Mouse (Mus musculus) brain, embryonic 18.5 days (tissue): ENCODE data around the gene B3galnt2.
"Not testable (repeated sequence)": the region's sequence is repeated elsewhere in the genome, so short reads cannot be mapped to it uniquely, and the experiment has no call there.

Source experiments
- DNase-seq: peaks from one replicate; pipeline ENCODE4 v3.0.0-alpha.2; 2012; ENCODE audit warnings: low read depth, low spot score

B3galnt2 gene

DNA sequence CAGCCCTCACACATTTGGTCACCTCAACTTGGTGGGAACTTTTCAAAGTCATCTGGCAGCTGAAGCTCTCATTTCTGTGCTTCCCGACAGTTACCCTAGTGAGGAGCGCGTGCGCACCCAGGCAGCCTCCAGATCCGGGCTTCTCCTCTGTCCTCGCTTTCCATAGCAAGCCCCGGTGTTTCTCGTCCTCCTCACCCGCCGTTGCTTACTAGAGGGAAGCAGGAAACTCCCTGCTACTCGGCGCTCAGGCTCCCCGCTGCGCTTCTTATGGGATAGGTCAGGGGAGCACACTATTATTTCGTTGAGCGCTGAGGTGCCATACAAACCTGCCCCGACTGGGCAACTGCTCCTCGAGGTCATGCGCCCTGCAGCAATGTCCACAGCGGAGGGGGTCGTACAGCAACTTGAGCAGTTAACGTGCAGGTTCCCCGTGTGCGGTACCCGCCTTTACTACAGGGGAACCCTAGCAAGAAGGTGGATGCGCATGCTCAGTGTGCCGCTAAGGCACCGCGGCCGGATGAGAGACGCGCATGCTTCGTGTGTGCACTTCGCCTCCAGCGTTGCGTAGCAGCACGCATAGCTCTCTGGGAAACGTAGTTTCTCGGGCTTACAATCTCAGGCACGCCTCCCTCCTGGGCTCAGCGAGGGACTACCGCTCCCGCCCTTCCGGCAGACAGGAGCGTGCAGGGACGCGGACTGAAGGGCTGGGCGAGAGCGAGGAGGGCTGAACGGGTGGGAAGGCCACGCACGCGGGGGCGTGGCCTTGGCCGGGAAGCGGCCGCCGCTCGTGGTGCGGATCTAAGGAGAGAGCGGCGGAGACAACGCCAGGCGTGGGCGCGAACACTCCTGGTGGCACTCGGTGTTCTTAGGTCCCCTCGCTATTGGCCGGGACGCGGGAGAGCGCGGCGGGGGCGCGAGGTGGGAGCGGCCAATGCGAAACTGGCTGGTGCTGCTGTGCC lies at the start of gene B3galnt2:
TSS of gene B3galnt2 (plus strand) at position 596 of the 959 bp plus-strand sequence.
- peak; percentile 98 for DNase-seq

DNA sequence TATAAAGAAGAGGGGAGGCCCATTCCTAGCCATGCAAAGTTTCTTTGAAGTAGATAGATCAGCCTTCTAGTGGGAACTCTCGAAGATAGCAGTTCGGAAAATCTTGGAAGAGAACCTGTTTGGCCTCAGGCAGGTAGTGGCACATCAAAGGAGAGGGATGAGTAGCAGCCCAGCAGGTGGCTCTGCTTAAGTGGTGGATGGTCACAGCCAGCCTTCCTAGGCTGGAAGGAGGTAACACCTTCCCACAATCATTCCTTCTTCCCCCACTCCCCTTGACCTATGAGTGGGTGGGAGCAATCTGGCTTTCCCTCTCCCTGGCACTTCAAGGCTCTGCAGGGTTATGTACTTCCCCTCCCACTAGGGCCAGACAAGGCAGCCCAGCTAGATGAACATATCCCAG lies 42.9 kb upstream of the B3galnt2 start:
- no peak for DNase-seq

- DNase-seq: no peak
Observed at GRCm38 (mm10) chr13:13919396-13919795, 34.9 kb upstream of the B3galnt2 start.

DNA sequence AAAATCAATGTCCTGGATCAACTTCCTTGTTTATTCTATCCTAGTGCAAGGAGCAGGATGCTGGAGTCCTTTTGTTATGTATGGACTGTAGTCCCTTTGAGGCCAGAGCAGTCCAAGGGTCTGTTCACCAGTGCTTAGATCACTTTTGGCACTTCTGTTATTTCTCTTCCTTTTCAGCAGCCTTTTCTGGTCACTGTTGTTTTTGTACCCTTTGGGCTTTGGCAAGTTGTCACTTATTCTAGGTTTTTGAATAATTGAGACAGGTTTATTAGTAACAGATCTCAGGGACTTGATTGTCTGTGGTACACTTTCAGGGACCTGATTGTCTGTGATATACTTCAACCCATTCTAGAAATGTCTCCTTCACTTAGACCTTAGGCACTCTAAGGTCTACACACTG lies 31.7 kb upstream of the B3galnt2 start:
- DNase-seq: no peak

- no peak for DNase-seq
Observed at GRCm38 (mm10) chr13:13929982-13930381, 24.3 kb upstream of the B3galnt2 start.

- no peak for DNase-seq
Observed at GRCm38 (mm10) chr13:13954931-13955330, 662 bp downstream of the B3galnt2 start.

DNA sequence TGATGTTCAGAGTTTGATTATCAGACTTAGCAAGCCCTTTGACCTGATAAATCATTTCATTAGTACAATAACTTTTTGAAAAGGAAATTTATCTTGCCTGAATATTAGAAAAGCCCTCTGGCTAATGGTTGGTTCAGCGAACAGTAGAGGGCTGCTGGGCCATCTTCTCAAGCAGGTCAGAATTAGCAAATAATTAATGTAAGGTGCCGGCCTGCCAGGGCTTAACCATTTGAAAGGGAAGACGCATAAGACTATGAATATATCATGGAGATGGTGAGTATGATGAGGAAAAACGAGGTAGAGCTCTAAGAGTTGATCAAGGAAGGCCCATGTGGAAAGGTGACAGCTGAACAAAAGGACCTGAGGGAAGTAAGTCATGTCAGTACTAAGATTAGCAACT lies 2.4 kb downstream of the B3galnt2 start:
- no peak for DNase-seq

GRCm38 (mm10) chr13:13960211-13960610 lies 5.9 kb downstream of the B3galnt2 start:
- no peak for DNase-seq

- no peak for DNase-seq
Observed at GRCm38 (mm10) chr13:13961046-13961445, 6.8 kb downstream of the B3galnt2 start.

DNA sequence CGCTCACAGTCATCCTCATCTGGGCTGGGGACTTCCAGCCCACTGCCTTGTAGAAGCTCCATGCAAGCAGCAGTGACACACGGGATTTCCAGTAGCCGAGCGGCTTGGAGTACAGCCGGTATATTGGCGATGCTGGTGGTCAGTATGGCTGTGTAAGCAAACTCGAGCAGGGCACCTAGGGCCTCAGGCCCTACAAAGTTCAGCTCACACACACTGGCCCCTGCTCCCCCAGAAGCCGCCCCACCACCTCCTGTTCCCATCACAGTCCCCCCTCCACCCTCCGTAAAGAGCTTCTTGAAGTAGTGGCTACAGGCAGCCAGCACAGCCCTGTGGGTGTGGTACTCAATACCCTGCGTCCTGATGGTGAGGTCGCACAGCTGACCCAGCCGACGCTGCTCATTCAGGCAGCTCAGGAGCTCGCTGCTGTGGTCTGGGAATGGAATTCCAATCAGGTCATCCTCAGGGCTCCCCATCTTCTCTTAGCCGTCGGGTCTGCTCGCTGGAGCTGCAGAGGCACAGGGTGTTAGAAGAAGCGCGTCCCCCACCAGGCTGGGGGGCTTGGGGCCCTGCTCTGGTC lies 11.2 kb downstream of the B3galnt2 start:
- no peak for DNase-seq

DNA sequence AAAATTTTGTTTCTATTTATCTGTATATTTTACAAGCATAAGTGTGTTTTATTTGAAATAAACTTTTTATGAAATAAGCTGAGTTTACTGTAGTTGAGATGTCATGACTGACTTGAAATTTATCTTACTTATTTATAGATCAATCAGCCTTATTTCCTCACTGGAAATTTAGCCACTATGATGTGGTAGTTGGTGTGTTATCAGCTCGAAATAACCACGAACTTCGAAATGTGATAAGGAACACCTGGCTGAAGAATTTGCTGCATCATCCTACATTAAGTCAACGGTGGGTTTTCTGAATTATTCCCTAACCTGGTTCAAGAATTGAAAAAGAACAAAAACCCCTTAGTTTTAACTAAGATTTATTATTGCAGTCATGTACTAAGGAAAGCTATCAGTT lies 11.9 kb downstream of the B3galnt2 start:
- no peak for DNase-seq

DNA sequence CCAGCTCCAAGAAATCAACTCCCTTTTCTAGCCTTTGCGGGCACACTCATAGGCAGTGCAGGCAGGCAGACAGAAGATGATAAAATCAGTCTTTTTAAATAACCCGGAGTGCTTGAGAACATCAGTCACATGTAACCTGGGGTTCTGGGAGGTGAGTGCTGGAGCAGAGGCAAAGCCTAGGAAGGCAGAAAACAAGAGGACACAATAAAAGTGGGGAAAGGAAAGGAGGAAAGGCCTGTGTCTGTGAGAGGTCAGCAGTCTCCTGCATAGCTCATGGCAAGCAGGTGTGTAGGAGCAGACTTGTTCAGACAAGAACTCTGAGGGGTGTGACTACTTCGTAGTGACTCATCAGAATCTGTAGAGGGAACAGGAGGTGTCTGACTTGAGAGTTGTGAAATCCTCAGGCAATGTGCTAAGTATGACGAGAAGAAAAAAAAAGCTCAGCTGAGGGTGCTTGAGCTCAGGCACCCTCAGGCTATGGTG lies 14.4 kb downstream of the B3galnt2 start:
- DNase-seq: no peak

DNA sequence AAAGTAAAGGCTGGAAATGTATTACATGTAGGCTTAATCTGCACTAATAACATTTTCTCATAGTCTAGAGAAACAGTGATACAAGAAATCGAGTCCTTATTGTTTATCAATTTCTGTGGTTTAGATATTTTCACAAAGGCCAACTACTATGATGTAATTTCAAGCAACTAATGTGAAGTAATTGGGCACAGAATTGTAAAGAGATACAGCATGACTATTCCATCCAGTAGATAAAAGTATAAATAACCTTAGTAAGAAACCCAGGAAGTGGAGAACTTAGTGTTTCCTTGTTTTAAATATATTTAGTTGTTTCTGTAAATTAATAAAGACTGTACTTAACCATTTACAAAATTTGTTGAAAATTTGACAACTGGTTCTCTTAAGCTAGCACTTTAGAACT lies 15.5 kb downstream of the B3galnt2 start:
- no peak for DNase-seq

DNA sequence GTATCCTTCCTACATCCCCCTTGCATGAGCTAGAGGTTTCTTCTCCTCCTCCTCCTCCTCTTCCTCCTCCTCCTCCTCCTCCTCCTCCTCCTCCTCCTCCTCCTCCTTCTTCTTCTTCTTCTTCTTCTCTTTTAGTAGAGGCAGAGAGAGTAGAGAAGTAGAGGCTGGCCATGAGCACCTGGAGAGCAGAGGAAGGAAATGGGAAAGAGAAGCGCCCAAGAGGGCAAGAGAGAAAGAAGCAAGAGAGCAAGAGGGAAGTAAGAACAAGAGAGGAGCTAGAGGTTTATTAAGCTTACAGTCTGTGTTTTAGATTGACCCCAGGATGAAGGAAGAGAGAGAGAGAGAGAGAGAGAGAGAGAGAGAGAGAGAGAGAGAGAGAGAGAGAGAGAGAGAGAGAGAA lies 27.6 kb downstream of the B3galnt2 start:
- not testable (repeated sequence) for DNase-seq

DNA sequence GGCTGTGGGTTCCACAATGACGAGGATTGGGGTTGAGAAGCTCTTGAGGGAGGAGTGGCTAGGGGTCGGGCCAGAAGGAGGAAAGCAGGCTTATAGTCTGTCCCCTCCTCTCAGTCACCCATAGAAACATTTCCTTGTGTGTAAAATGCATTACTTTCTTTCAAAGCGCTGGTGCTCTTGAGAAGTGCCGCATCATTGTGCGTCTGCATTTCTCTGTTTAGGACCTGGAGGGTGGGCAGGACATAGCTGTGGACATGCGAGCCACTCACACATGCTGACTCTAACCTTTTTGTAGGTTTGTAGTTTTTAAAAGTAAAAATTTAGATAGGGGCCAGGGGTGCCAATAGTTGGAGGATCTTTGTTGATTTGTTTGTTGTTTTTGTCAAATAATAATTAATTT lies 29.3 kb downstream of the B3galnt2 start:
- DNase-seq: no peak

DNA sequence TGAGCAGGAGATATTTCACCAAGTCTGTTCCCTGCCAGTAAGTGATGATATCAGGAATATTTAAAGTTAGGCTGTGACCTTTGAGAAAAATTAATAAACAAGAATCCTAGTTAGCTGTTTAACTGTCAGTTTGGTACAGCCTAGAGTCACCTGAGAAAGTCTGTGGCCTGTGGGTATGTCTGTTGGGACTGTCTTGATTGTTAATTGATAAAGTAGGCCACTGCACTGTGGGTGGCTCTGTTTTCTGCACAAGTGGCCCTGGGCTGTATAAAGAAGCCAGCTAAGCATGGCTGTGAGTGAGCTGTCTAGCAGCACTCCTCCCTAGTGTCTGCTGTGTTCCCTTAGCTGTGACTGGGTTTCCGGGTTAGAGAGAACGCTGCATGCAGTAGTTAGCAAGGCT lies 34.9 kb downstream of the B3galnt2 start:
- DNase-seq: no peak

GRCm38 (mm10) chr13:13990391-13990790 lies 36.1 kb downstream of the B3galnt2 start:
- DNase-seq: no peak

DNA sequence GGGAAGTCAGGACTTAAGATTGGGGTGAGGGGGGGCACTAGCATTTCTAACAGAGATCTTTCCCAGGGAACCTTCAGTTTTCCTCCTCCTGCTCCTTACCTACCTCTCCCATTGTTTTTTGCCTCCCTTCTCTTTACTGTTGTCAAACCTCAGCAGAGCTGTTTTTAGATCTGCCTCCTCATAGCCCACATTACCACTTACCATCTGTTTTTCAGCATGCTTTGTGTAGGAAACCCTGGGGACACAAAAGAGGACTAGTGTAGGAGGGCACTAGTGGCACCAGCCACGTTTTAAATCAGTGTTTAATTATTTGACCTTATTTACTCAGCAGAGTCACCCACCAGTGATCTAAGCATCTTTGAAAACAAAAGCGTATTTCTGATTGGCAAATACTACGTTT lies 38.8 kb downstream of the B3galnt2 start:
- DNase-seq: no peak

DNA sequence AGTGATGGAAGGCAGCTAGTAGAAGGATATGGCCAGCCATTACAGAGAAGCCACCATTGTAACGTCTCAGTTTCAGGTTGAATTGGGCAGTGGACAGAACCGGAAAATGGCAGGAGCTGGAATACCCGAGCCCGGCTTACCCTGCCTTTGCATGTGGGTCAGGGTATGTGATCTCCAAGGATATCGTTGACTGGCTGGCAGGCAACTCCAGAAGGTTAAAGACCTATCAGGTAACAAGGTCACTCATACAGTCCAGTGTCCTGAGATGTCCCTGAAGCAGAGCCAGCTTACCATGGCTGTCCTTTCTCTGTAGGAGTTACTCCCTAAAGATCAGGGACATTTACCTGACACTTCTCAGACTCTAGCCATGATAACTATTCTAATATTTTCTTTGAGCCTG lies 40.8 kb downstream of the B3galnt2 start:
- DNase-seq: no peak

GRCm38 (mm10) chr13:13997476-13997875 lies 43.2 kb downstream of the B3galnt2 start:
- no peak for DNase-seq

- no peak for DNase-seq
Observed at GRCm38 (mm10) chr13:14002706-14003105, 48.4 kb downstream of the B3galnt2 start.

DNA sequence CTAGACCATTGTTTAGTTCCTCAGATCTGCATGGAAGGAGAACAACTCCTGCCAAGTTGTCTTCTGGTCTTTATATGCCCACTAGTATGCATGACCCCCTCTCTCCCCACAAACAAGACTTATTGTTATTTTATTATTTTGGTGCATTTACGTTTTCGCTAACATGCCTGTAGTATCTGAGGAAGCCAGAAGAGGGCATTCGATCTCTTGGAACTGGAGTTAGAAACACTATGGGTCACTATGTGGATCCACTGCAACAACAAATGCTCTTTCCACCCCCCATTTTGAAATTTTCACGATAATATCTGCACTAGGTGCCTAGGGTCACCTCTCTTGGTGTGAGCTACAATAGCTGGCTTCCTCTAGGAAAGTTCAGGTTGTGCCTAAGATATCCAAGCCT lies 49.8 kb downstream of the B3galnt2 start:
- DNase-seq: no peak

DNA sequence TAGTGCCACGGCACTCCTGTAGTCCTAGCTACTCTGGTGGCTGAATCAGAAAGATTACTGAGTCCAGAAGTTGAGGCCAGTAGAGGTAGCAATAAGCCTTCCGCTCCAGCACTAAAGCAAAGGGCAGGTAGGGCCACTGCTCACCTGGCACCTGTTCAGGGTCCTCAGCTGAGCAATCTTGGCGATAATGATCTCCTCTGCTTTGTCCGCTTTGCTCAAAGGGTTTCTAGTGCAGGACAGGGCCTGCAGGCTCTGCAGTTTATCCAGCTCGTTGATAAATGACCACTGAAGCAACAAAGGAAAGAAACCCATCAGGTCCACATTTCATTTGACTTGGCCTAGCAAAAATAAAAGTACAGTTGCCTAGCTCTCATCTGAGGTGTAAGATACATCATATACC lies 50.7 kb downstream of the B3galnt2 start:
- no peak for DNase-seq
